Mouse (Mus musculus): ENCODE measurements around the gene Ppie.

- no peak for TF ChIP-seq CTCF (IDR thresholded peaks at IDR 0.05; ENCODE audit: extremely low read depth, insufficient read depth, insufficient read length, insufficient replicate concordance)
- TF ChIP-seq POLR2A (IDR thresholded peaks at IDR 0.05; ENCODE audit: low read depth, low read length) = no peak
These were observed 27.5 kb downstream of the Ppie start for GRCm38 (mm10) chr4:123112216-123112764.

All from spleen, adult 2 months (tissue).